Mouse (Mus musculus) olfactory bulb, adult 2 months (tissue): ENCODE measurements around the gene Pnma5.

Source experiments
- CTCF ChIP-seq: fragments of 200-500 bp; IDR thresholded peaks from 2 replicates; pipeline ENCODE4 v1.5.1; 2012; ENCODE audit warnings: low read depth, mild to moderate bottlenecking, low read length, moderate library complexity; ENCODE audit not compliant: insufficient read depth
- POLR2A ChIP-seq: fragments of 200-500 bp; IDR thresholded peaks from 2 replicates; pipeline ENCODE4 v1.6.1; 2012; ENCODE audit warnings: mild to moderate bottlenecking, low read depth, low read length, moderate library complexity; ENCODE audit not compliant: insufficient read depth

- TF ChIP-seq POLR2A (0 out of 2 replicates have a peak, but pooled peaks have one; percentile 29), CTCF (peak; percentile 79)
Measured at GRCm38 (mm10) chrX:73007597-73008479, 29.1 kb downstream of the Pnma5 start.
